Mouse (Mus musculus) ES-Bruce4 (cell line): ENCODE results near the gene Calr. TPM values are rescaled to one million over a fixed set of nuclear protein-coding genes. Genes with fewer than 3 reads are reported as not detected.

Experiments used
- H3K27ac ChIP-seq: 2 replicates; pipeline ENCODE4 v1.5.1; 2012; ENCODE audit warnings: low read length, inconsistent platforms; ENCODE audit not compliant: insufficient read depth
- H3K27me3 ChIP-seq: 2 replicates; pipeline ENCODE4 v1.6.1; 2012; ENCODE audit warnings: mild to moderate bottlenecking, low read length, inconsistent platforms; ENCODE audit not compliant: control insufficient read depth, poor library complexity, insufficient read depth, severe bottlenecking
- H3K36me3 ChIP-seq: 2 replicates; pipeline ENCODE4 v1.6.1; 2012; ENCODE audit warnings: inconsistent platforms, mild to moderate bottlenecking, low read length, moderate library complexity; ENCODE audit not compliant: control insufficient read depth, poor library complexity, insufficient read depth, severe bottlenecking
- H3K4me1 ChIP-seq: one replicate; pipeline ENCODE4 v1.8.1; 2011; ENCODE audit warnings: low read length; ENCODE audit not compliant: control insufficient read depth, insufficient read depth
- H3K4me3 ChIP-seq: 2 replicates; pipeline ENCODE4 v1.5.1; 2011; ENCODE audit warnings: low read depth, mild to moderate bottlenecking, low read length
- H3K9ac ChIP-seq: 2 replicates; pipeline ENCODE4 v1.6.1; 2012; ENCODE audit warnings: low read depth, mild to moderate bottlenecking, inconsistent platforms; ENCODE audit not compliant: poor library complexity, severe bottlenecking
- H3K9me3 ChIP-seq: replicated peaks from 2 replicates; pipeline ENCODE4 v1.6.1; 2012; ENCODE audit warnings: mild to moderate bottlenecking, low read length, inconsistent platforms; ENCODE audit not compliant: control insufficient read depth, poor library complexity, insufficient read depth, severe bottlenecking
- CTCF ChIP-seq: IDR thresholded peaks from one replicate; pipeline ENCODE4 v1.8.1; 2011; ENCODE audit warnings: low read depth, low read length
- EP300 ChIP-seq: IDR thresholded peaks from 2 replicates; pipeline ENCODE4 v1.6.1; 2011; ENCODE audit warnings: low read depth, low read length; ENCODE audit not compliant: insufficient read depth
- POLR2A ChIP-seq: IDR thresholded peaks from one replicate; pipeline ENCODE4 v1.8.1; 2011; ENCODE audit warnings: low read length; ENCODE audit not compliant: insufficient read depth
- polyA plus RNA-seq: library from polyadenylated mRNA; stranded (reverse); fragments of >200 nt; gene quantifications from 2 replicates; pipeline ENCODE4 v1.2.4, GENCODE M21; 2011; ENCODE audit warnings: low read depth; ENCODE audit not compliant: missing spikeins, insufficient read depth, insufficient read length

Calr gene
- polyA plus RNA-seq, 1 experiment, result 546 TPM

DNA sequence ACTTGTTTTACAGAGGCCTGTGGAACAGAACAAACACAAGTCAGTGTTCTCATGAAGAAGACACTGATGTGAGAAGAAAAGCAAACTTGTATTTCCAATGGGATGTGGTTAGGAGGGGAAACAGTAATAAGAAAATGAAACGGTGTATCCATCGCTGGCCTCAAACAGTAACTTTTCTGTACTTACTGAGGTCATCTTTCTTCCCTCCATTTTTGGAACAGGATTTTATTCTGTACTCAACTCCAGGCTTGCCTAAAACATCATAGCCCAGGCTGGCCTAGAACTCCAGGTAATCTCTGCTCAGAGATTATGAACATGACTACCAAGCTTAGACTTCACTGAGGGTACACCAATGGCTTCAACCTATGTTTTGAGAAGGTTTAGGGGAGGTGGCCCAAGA is 7.3 kb downstream of the Calr start:
- TF ChIP-seq CTCF (no peak), EP300 (no peak), POLR2A (no peak)
- H3K4me3 ChIP-seq, result no peak overlapping the region
- no peaks in the 10 kb centered on the region for H3K27me3 ChIP-seq
- H3K9me3 ChIP-seq, result no peaks in the 10 kb centered on the region
- H3K27ac ChIP-seq, result no peak overlapping the region
- H3K4me1 ChIP-seq, result peaks cover 1% of the 10 kb centered on the region
- peak overlapping the region; percentile 95 for H3K9ac ChIP-seq
- H3K36me3 ChIP-seq, result peaks cover 72% of the 10 kb centered on the region

DNA sequence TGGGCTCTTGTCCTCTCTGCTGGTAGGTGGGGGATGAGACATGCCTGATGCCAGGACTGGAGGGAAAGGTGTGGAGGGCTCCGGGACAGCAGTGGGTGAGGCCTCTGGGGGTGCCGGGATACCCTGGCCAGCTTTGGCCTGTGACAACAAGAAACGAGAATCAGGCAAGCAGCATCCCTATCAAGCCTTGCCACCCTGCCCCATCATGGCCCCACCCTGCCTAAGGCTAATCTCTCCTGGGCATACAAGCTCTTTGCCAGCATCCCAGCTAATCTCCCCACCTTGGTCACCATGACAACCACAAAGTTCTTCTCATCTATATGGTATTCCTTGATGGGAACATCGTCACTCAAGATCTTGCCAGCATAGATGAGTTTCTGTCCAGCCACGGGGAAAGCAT is 8.2 kb downstream of the Calr start:
- Histone ChIP-seq H3K4me1 (peaks cover 1% of the 10 kb centered on the region), H3K36me3 (peaks cover 72% of the 10 kb centered on the region), H3K9ac (no peak overlapping the region), H3K27ac (no peak overlapping the region), H3K27me3 (no peaks in the 10 kb centered on the region), H3K4me3 (no peak overlapping the region), H3K9me3 (no peaks in the 10 kb centered on the region)
- TF ChIP-seq POLR2A, result no peak
- TF ChIP-seq CTCF, result no peak

DNA sequence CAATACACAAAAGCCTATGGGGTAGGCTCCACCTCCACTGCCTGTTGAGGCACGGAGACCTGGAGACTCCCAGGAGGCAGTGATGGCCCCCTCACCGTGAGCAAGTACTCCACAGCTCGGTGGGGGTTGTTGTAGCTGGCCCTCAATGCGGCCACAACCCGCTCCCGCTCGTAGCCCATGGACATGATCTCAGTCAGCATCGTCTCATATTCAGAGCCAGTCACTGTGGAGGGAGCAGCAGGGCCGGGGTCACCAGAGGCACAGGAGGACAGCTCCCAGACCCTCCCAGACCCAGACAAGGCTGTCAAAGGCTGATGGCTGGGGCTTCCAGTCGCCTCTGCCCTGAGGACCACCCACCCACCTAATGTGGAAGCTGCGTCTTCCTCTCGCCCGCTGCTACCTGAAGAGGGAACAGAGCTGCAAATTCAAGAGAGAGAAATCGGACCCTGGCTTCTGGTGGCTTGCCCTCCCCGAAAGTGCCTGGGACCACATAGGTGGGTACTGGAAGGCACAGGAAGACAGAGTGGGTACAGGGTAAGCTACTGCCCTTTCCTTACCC is 8.7 kb downstream of the Calr start:
- no peaks in the 10 kb centered on the region for H3K9me3 ChIP-seq
- H3K27me3 ChIP-seq, result no peaks in the 10 kb centered on the region
- H3K36me3 ChIP-seq, result peaks cover 67% of the 10 kb centered on the region
- H3K4me3 ChIP-seq, result no peak overlapping the region
- peaks cover 1% of the 10 kb centered on the region for H3K4me1 ChIP-seq
- H3K27ac ChIP-seq, result peak overlapping the region; percentile 32; the same call in 1 of the 2 replicates
- no peak for TF ChIP-seq CTCF
- TF ChIP-seq EP300, result no peak
- no peak for TF ChIP-seq POLR2A
- no peak overlapping the region for H3K9ac ChIP-seq

DNA sequence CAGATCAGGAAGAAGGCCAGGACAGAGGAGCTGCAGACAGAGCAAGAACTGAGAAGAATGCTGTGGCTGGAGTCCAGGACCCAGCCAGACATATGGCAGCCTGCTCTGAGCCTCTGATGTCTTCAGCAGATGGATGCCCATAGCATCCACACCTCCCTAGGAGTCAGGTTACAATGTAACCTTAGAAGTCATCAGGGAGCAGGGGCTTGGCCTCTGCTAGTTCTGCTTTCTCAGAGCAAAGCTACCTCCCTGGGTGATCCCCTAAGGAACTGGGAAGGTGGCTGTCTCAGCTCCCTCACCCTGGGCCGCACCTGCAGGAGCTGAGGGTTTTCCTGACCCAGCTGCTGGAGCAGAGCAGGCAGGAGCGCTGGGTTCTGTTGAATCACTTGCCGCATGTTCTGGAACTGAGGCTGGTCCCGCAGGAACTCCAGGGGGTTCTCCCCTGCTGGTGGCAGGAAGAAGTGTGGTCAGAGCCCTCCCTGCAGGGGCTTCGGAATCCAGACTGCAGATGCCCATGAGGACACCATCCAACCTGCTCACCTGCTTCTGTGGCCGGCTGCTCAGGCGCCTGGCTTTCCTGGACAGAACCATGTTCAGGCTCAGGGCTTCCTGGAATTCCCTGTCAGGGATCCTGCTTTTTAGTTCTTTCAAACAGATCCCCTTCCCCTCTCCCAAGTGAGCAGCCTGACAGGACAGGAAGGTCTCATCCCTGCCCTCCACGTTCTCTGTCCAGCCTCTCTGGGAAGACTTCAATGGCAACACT is 9.4 kb downstream of the Calr start:
- H3K27ac ChIP-seq, result peak overlapping the region; percentile 32; the same call in 1 of the 2 replicates
- no peak overlapping the region for H3K9ac ChIP-seq
- no peak overlapping the region for H3K4me3 ChIP-seq
- no peak for TF ChIP-seq POLR2A
- TF ChIP-seq CTCF, result no peak
- 0 out of 2 replicates have a peak, but pooled peaks have one; percentile 4 for TF ChIP-seq EP300
- H3K4me1 ChIP-seq, result peaks cover 1% of the 10 kb centered on the region
- peaks cover 61% of the 10 kb centered on the region for H3K36me3 ChIP-seq
- no peaks in the 10 kb centered on the region for H3K9me3 ChIP-seq
- no peaks in the 10 kb centered on the region for H3K27me3 ChIP-seq

DNA sequence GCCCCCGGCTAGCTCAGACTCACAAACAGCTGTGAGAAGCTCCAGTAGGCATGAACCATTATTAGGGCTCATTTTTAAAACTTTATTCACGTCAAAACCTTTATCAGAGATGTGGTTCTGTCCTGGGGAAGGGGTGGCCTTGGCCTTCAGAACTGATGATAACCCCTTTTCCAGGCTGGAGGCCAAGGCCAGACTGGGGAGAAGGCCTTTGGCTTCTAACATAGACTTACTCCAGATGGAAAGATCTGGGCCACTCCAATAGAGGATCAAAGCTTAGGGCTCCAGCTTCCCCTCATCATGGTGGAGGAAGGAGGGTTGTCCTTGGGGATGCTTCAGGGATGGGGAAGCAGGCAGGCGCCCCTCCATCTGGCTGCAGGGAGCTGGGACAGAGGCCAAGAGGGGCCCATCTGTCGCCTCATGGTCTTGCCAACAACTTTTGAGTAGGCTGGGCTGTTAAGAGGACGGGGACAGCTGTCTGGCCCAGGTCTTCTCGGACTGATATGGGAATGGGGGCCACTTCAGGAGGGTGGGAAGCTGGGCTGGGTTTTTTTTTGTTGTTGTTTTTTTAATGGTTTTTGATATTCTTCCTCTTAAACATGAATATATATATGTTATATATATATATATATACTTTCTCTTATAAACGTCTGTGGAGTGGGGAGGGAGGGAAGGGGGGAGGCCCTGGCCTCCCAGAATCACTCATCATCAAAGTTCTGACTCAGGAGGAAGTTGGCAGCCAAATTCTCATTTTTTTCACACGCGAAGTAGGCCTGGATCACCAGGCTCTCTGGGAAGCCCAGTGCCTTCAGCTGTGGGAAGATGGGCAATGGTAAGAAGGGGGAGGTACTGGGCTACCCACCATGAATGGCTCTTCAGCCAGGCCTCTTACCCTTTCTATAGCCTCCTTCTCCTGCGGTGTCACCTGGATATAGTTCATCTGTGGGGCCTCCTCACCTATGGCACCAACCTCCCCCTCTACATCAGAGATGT is 11.6 kb downstream of the Calr start:
- Histone ChIP-seq H3K27ac (no peak overlapping the region), H3K4me1 (peaks cover 1% of the 10 kb centered on the region), H3K9ac (no peak overlapping the region), H3K27me3 (no peaks in the 10 kb centered on the region), H3K9me3 (no peaks in the 10 kb centered on the region), H3K36me3 (peaks cover 50% of the 10 kb centered on the region), H3K4me3 (no peak overlapping the region)
- no peak for TF ChIP-seq POLR2A
- no peak for TF ChIP-seq CTCF
- no peak for TF ChIP-seq EP300
